Mouse (Mus musculus): ENCODE data around the gene Slc5a5. TPM values are rescaled to one million over a fixed set of nuclear protein-coding genes. Genes with fewer than 3 reads are reported as not detected.
"Not testable (repeated sequence)": the region's sequence is repeated elsewhere in the genome, so short reads cannot be mapped to it uniquely, and the experiment has no call there.

Slc5a5 gene
- polyA plus RNA-seq, 1 experiment from 2014 or later = 0.08 TPM

- in situ Hi-C loops (cut with MboI; ENCODE audit: low pct_unique_long_range_greater_than_20kb) = no loop called here
- POLR2A ChIA-PET = interaction anchor here (0.6 kb wide), 1 partner anchor 75 kb away, joined by 5 read pairs; no protein-coding TSS in a partner anchor
- no peak for TF ChIP-seq CTCF (IDR thresholded peaks at IDR 0.05)
- CTCF ChIA-PET = interaction anchor here (0.8 to 2.3 kb wide), 4 partner anchors 15 to 46 kb away, joined by 3 to 8 read pairs (median 6); no protein-coding TSS in a partner anchor
- ATAC-seq = no peak
- H3K27me3 ChIP-seq = no peaks in the 10 kb centered on the region
- DNase-seq (ENCODE audit: low read depth, low spot score) = no peak
Observed at GRCm38 (mm10) chr8:70903582-70903981, 11.0 kb upstream of the Slc5a5 start.

- in situ Hi-C loops (cut with MboI; ENCODE audit: low pct_unique_long_range_greater_than_20kb) = no loop called here
- CTCF ChIA-PET = interaction anchor here (1.0 to 2.3 kb wide), 4 partner anchors 30 to 60 kb away, joined by 3 to 8 read pairs (median 5); no protein-coding TSS in a partner anchor
Observed at GRCm38 (mm10) chr8:70903112-70903511, 10.6 kb upstream of the Slc5a5 start.

GRCm38 (mm10) chr8:70902211-70902610 is 9.7 kb upstream of the Slc5a5 start:
- POLR2A ChIA-PET = interaction anchor here (1.0 kb wide), 1 partner anchor 28 kb away, joined by 3 read pairs; no protein-coding TSS in a partner anchor
- CTCF ChIA-PET = interaction anchor here (1.0 to 2.3 kb wide), 2 partner anchors 37 to 61 kb away, joined by 3 to 7 read pairs; no protein-coding TSS in a partner anchor
- in situ Hi-C loops (cut with MboI; ENCODE audit: low pct_unique_long_range_greater_than_20kb) = no loop called here
- no peaks in the 10 kb centered on the region for H3K27me3 ChIP-seq
- DNase-seq (ENCODE audit: low read depth, low spot score) (no peak), ATAC-seq (no peak)
- no peak for TF ChIP-seq CTCF (IDR thresholded peaks at IDR 0.05)

More at GRCm38 (mm10) chr8:70903112-70903511, 10.6 kb upstream of the Slc5a5 start:
- ATAC-seq = no peak
- no peaks in the 10 kb centered on the region for H3K27me3 ChIP-seq
- POLR2A ChIA-PET = interaction anchor here (0.6 kb wide), 1 partner anchor 75 kb away, joined by 5 read pairs; no protein-coding TSS in a partner anchor
- TF ChIP-seq CTCF (IDR thresholded peaks at IDR 0.05) = no peak
- DNase-seq (ENCODE audit: low read depth, low spot score) = no peak

- CTCF ChIA-PET = no interaction called here
- no peak for DNase-seq (ENCODE audit: low read depth, low spot score)
Observed at GRCm38 (mm10) chr8:70900872-70901387, 8.4 kb upstream of the Slc5a5 start.

GRCm38 (mm10) chr8:70899226-70899625 is 6.7 kb upstream of the Slc5a5 start:
- CTCF ChIA-PET = interaction anchor here (1.2 to 3.5 kb wide), 4 partner anchors 17 to 65 kb away, joined by 3 to 18 read pairs (median 11); no protein-coding TSS in a partner anchor
- POLR2A ChIA-PET = interaction anchor here (0.6 to 0.8 kb wide), 3 partner anchors 23 to 1182 kb away, joined by 3 to 4 read pairs (median 3); no protein-coding TSS in a partner anchor
- H3K27me3 ChIP-seq = no peaks in the 10 kb centered on the region
- no peak for ATAC-seq
- TF ChIP-seq CTCF (IDR thresholded peaks at IDR 0.05) = no peak
- no peak for DNase-seq (ENCODE audit: low read depth, low spot score)
- in situ Hi-C loops (cut with MboI; ENCODE audit: low pct_unique_long_range_greater_than_20kb) = loop anchor here (5.0 to 25.0 kb wide), 2 partner anchors 58 to 463 kb away; partner anchors contain the start of genes Ocel1 and Use1

More at GRCm38 (mm10) chr8:70900872-70901387, 8.4 kb upstream of the Slc5a5 start:
- in situ Hi-C loops (cut with MboI; ENCODE audit: low pct_unique_long_range_greater_than_20kb) = no loop called here
- no peak for TF ChIP-seq CTCF (IDR thresholded peaks at IDR 0.05)
- no peaks in the 10 kb centered on the region for H3K27me3 ChIP-seq
- no peak for ATAC-seq
- POLR2A ChIA-PET = no interaction called here

- in situ Hi-C loops (cut with MboI; ENCODE audit: low pct_unique_long_range_greater_than_20kb) = loop anchor here (5.0 to 25.0 kb wide), 2 partner anchors 59 to 464 kb away; partner anchors contain the start of genes Ocel1 and Use1
- ATAC-seq (no peak), DNase-seq (ENCODE audit: low read depth, low spot score) (no peak)
- POLR2A ChIA-PET = no interaction called here
- CTCF ChIA-PET = interaction anchor here (0.6 to 3.5 kb wide), 10 partner anchors 17 to 66 kb away, joined by 3 to 27 read pairs (median 6); no protein-coding TSS in a partner anchor
- H3K27me3 ChIP-seq = no peaks in the 10 kb centered on the region
- TF ChIP-seq CTCF (IDR thresholded peaks at IDR 0.05) = no peak
Observed at GRCm38 (mm10) chr8:70898661-70899198, 6.2 kb upstream of the Slc5a5 start.

- DNase-seq (ENCODE audit: low read depth, low spot score) (no peak), ATAC-seq (peak; percentile 32)
- H3K27me3 ChIP-seq = no peaks in the 10 kb centered on the region
- in situ Hi-C loops (cut with MboI; ENCODE audit: low pct_unique_long_range_greater_than_20kb) = loop anchor here (5.0 to 25.0 kb wide), 2 partner anchors 59 to 464 kb away; partner anchors contain the start of genes Ocel1 and Use1
- ChIA-PET POLR2A (interaction anchor here (1.9 kb wide), 1 partner anchor 17 kb away, joined by 13 read pairs; no protein-coding TSS in a partner anchor), CTCF (interaction anchor here (0.6 to 3.5 kb wide), 16 partner anchors 10 to 67 kb away, joined by 3 to 27 read pairs (median 4); partner anchors contain the start of gene Ccdc124)
- no peak for TF ChIP-seq CTCF (IDR thresholded peaks at IDR 0.05)
Observed at GRCm38 (mm10) chr8:70897681-70898413, 5.3 kb upstream of the Slc5a5 start.

- TF ChIP-seq CTCF (IDR thresholded peaks at IDR 0.05) = no peak
- no peaks in the 10 kb centered on the region for H3K27me3 ChIP-seq
- ChIA-PET CTCF (interaction anchor here (1.2 to 3.5 kb wide), 15 partner anchors 11 to 67 kb away, joined by 3 to 27 read pairs (median 5); partner anchors contain the start of gene Ccdc124), POLR2A (interaction anchor here (0.9 to 1.9 kb wide), 2 partner anchors 8 to 17 kb away, joined by 3 to 13 read pairs; no protein-coding TSS in a partner anchor)
- ATAC-seq (peak; percentile 93), DNase-seq (ENCODE audit: low read depth, low spot score) (no peak)
- in situ Hi-C loops (cut with MboI; ENCODE audit: low pct_unique_long_range_greater_than_20kb) = loop anchor here (5.0 to 25.0 kb wide), 2 partner anchors 60 to 465 kb away; partner anchors contain the start of genes Ocel1 and Use1
Observed at GRCm38 (mm10) chr8:70897021-70897680, 4.6 kb upstream of the Slc5a5 start, which contains the start of gene Rpl18a. TSS of gene Rpl18a (minus strand) at chr8:70897412.

- ATAC-seq (no peak), DNase-seq (ENCODE audit: low read depth, low spot score) (no peak)
- no peak for TF ChIP-seq CTCF (IDR thresholded peaks at IDR 0.05)
- ChIA-PET CTCF (interaction anchor here (1.3 to 3.5 kb wide), 7 partner anchors 12 to 58 kb away, joined by 3 to 27 read pairs (median 8); partner anchors contain the start of gene Ccdc124), POLR2A (interaction anchor here (0.9 to 1.9 kb wide), 2 partner anchors 9 to 16 kb away, joined by 3 to 13 read pairs; no protein-coding TSS in a partner anchor)
- H3K27me3 ChIP-seq = no peaks in the 10 kb centered on the region
- in situ Hi-C loops (cut with MboI; ENCODE audit: low pct_unique_long_range_greater_than_20kb) = loop anchor here (5.0 to 25.0 kb wide), 2 partner anchors 61 to 466 kb away; partner anchors contain the start of genes Ocel1 and Use1
Observed at GRCm38 (mm10) chr8:70896316-70897020, 3.9 kb upstream of the Slc5a5 start.

- CTCF ChIA-PET = interaction anchor here (2.5 to 3.5 kb wide), 4 partner anchors 16 to 54 kb away, joined by 8 to 27 read pairs (median 15); partner anchors contain the start of gene Ccdc124
- not testable (repeated sequence) for H3K27me3 ChIP-seq; ATAC-seq; DNase-seq (ENCODE audit: low read depth, low spot score)
- in situ Hi-C loops (cut with MboI; ENCODE audit: low pct_unique_long_range_greater_than_20kb) = loop anchor here (5.0 to 25.0 kb wide), 2 partner anchors 62 to 467 kb away; partner anchors contain the start of genes Ocel1 and Use1
- POLR2A ChIA-PET = interaction anchor here (1.9 kb wide), 2 partner anchors 15 kb away, joined by 9 to 13 read pairs; no protein-coding TSS in a partner anchor
Observed at GRCm38 (mm10) chr8:70895571-70896259, 3.2 kb upstream of the Slc5a5 start.

Data from Patski (cell line).